Mouse (Mus musculus) cerebellum, adult (tissue): ENCODE results near the gene Ak2.

Source experiments
- ATAC-seq: cut with Nextera tagmentation; 2 replicates; pipeline ENCODE4 v1.9.2; 2017; ENCODE audit warnings: mild to moderate bottlenecking, moderate library complexity, mixed read lengths; ENCODE audit not compliant: insufficient number of reproducible peaks, low FRiP score, low TSS enrichment

The Ak2 gene

DNA sequence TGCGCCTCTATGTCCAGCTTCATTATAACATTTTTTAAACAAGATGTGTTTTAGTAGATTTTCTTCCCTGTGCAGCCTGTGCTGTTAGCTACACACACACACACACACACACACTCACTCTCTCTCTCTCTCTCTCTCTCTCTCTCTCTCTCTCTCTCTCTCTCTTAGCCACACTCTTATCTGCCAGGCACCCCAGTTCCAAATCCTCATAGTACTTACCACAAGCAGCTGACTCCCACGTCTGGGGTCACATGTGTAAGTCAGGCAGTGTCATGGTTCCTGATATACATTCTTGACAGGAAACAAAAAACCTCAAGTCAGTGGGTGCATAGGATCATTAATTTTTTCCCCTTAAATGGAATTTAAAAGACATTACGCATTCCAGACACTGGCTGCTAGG is 16.9 kb downstream of the Ak2 start:
- ATAC-seq = no peak

GRCm38 (mm10) chr4:129009521-129009920 is 17.8 kb downstream of the Ak2 start:
- ATAC-seq = no peak

DNA sequence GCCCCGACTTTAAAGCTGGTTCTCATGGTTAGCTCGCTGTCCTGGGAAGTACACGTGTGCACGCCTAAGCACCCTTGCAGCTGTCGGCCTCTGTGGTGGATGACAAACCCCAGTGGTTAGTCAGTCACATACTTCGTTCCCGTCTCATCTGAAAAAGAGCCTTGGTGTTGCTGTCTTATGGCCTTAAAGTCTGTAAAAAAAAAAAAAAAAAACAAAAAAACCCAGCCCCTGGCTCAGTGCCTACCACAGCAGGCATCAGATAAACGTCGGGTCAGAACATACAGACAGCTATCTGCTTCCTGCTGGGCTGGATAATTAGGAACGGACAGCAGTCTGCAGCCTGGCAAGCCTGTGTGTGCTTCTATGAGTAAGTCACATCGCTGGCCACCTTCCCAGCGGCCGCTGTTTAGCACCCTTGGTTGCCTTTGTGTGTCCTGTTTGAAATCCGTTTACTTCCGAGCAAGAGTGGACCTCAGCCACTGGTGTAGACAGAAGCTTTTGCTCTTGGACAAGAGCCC is 19.9 kb downstream of the Ak2 start:
- no peak for ATAC-seq

- ATAC-seq = no peak
These were observed 21.6 kb downstream of the Ak2 start for GRCm38 (mm10) chr4:129013151-129013864.

DNA sequence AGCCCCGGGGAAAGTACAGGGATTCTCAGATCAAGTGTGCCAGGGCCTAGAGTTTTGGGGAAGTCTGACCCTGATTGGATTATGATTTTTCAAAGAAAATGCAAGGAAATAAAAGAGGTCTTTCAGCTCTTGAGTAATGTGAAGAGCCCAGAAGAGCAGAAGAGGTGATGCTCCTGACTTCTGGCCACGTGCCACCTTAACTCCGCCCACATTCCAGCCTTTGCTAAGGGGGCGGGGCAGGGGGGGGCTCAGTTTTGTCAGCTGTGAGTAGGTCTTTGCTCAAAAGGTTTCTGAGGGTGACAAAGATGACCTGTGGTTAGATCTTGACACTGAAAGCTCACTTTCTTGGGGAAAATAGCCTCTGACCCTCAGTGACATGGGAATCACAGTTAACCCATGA is 24.6 kb downstream of the Ak2 start:
- no peak for ATAC-seq

- ATAC-seq = no peak
These were observed 25.4 kb downstream of the Ak2 start for GRCm38 (mm10) chr4:129017150-129017549.

DNA sequence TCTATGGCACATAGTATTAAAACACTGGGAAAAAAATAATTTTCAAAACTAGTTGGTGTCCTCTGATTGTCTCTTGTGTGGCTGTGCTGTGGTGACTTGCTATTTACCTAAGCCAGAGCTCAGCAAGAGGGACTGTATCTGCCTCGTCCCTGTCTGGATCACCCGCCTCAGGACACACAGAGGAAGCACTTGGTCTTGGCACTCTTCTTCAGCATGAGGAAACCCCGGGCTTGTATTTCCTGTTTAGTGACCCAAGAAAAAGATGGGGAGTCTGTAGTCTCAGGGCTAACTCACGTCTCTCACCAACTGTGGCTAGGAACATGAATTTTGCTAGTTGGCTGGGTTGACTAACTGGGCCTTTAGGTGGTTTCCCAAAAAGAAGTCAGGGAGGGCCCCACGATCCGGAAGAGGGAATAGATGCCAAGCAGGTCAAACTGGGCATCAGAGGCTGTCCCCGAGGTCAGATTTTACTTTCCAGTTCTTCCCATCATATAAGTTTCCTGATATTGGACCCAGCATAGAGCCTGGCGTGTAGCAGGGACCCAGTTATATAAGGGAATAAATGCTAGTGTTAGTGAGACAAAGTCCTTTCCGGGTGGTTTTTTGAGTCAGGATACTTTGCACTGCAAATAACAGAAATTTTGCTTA is 27.2 kb downstream of the Ak2 start:
- ATAC-seq = no peak

GRCm38 (mm10) chr4:129019788-129020187 is 28.0 kb downstream of the Ak2 start:
- ATAC-seq = peak; percentile 58; the same call in 1 of the 2 replicates

GRCm38 (mm10) chr4:129020454-129020853 is 28.7 kb downstream of the Ak2 start:
- ATAC-seq = peak; percentile 72; the same call in 1 of the 2 replicates

GRCm38 (mm10) chr4:129021426-129021825 is 29.7 kb downstream of the Ak2 start:
- no peak for ATAC-seq

- no peak for ATAC-seq
These were observed 30.1 kb downstream of the Ak2 start for GRCm38 (mm10) chr4:129021886-129022285.

DNA sequence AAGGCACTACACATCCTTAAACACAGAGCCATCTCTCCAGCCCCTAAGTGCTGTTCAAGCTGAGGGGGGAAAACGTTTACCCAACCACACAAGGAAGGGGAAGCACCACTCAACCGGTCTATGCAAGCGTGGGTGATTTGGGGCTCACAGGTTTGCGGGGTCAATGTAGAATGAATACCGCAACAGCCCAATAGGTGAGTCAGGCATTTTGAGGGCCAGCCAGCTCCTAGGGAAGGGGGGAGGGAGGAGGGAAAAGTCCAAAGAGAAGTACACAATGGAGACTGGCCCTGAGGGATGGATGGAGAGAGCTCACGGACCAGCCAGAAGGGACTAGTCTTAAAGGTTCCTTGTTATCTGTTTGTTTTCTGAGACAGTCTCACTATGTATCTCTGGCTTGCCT is 32.1 kb downstream of the Ak2 start:
- no peak for ATAC-seq

DNA sequence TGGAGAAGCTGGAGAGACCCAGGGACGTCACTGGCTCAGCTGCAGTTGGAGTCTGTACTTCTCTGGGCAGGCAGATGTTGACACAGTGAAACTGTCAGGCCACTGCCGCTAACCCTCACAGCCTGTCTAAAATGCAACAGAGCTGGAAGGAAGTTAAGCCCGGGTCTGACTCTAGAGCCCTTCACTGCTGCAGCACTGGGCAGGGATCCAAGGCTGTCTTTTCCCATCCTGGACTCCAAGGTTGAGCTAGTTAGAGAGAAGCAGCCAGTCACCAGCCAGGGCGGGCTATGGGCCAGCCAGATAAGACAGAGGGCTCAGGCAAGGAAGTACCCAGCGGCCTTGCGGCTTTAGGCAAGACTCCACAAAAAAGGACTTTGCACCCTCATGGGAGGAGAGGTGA is 33.0 kb downstream of the Ak2 start:
- ATAC-seq = no peak

DNA sequence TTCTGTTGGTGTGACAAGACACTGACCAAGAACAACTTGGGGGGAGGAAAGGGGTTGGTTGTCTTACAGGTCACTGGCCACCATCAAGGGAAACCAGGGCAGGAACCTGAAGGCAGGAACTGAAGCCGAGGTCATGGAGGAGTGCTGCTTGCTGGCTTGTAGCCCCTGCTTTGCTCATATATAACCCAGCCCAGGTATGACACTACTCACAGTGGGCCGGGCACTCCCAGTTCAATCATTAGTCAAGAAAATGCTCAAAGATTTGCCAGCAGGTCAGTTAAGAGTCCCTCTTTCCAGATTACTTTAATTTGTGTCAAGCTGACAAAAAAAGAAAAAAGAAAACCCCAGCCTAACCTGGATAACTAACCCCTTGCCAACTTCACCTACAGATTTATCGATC is 33.9 kb downstream of the Ak2 start:
- no peak for ATAC-seq

- no peak for ATAC-seq
These were observed 39.0 kb downstream of the Ak2 start for GRCm38 (mm10) chr4:129030746-129031145.

- no peak for ATAC-seq
These were observed 39.7 kb downstream of the Ak2 start for GRCm38 (mm10) chr4:129031408-129031965.

DNA sequence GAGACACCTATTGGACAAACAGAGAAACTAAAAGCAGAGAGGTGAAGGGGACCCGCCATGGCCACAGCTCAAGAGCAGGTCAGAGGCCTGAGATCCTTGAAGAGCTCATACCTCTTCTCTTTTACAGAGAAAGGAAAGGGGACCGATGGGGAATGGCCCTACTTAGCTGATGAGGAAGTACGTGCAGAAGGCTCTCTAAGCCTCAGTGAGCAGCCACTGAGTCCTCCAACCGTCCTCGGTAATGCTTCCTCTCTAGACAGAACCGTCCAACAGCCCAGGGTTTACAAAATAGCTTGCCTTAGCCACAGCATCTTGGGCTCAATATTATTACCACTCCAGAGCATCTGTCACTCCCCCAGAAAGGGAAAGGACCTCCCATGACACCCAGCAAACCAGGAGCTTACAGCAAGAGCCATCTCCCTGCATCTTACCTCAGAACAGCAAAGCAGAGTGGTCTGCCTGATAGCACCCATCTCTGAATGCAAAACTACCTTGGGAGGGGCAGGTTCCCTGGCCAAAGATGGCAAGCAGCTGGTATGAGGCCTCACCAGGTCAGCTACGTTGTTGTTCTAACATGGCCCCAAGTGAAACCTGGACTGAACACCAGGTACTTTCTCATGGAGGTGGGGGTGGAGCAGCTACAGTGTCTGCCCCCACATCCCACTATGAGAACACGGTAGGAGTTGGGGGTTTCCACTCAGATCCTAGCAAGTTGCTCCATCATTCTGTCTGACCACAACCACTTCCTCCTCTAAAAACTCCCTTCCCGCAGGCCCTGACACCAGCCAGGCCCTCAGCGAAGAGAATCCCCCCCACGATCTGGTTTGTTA is 40.6 kb downstream of the Ak2 start:
- no peak for ATAC-seq

DNA sequence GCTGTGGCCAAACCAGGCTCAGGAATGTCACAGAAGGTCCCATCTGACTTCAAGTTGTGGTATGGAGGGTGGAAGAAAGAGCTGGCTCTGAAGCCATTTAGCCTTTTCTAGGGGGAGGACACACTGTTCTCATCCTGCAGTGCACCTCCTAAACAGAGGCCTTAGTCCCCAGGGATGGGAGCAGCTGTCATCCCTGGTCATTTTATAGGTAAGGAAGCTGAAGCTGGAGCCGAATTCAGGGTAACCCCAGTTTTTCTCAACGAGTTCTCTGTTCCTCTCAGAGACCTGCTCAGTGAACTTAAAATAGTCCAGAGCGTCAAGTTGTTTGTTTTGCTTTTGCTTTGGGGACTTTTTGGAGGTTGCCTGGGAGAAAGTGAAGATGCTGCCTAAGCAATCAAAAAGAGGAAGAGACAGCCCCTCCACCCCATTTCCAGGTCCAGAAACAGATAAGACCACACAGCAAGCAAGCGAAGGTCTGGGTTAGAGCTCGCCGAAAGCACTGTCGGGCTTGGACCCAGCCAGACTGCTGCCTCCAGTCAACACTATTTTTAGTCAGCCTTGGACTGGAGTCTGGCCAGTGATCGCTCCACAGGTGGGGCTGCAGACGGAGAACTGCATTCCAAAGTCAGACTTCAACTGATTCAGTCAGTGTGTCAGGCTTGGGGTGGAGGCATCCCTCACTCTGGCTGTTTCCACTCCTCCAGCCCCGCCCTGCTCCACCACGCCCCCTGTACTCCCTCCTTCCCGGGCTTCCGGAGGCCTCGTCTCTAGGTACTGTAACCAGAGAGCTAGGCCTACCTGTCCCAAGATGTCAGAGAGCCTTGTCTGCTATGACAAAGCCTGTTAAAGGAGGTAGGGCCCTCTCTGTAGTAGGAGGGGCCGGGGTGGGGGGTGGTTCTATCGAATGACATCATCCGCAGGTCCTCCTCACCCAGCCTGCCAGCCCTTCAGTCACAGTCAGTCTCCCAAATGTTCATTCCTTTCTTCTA is 41.5 kb downstream of the Ak2 start:
- ATAC-seq = no peak; the same call in 1 of the 2 replicates

- no peak for ATAC-seq
These were observed 42.5 kb downstream of the Ak2 start for GRCm38 (mm10) chr4:129034224-129034623.
